13 mouse cellular contexts compared by ENCODE assay signal in the genomic region with DNA sequence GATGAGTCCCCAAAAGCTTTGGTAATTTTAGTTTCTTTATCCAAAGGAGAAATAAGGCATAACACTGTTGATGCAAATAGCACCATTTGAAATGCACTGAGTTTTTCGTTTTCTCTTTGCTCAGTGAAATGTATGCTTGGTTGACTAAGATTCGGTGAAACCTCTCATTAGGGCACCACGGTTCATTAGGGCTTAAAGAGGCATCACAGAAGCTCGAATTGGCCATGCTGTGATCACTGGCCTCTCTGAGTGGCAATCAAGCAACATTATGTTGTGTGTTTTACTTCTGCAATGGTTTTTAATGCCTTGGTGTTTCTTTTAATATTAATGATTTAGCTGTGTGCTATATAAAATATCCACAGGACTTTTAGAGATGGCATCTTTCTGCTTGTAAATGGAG.
"Had no signal": no experiment of that assay in that cellular context is flagged by ENCODE, and none has a peak within 500 bp of the region (broad histone marks: within the 10 kb centered on the region; RNA-seq: fewer than 3 reads in every experiment).

No protein-coding gene starts in this region.

- H3K4me2 ChIP-seq: liver, embryonic 13.5 days; midbrain, embryonic 11.5 days; stomach, embryonic 15.5 days had no signal

- DNase-seq: kidney, postnatal 25 days; layer of hippocampus, postnatal 36 days; liver, embryonic 13.5 days; lung, adult 2 months; lung, postnatal 14 days; lung, postnatal 4 days; midbrain, embryonic 14.5 days; right cerebral cortex, postnatal 25 days; spleen, adult 18-20 months; thymus, postnatal 25 days had no signal

- H3K9me3 ChIP-seq: liver, embryonic 13.5 days; stomach, embryonic 15.5 days had no signal

- H3K9ac ChIP-seq: liver, embryonic 13.5 days; stomach, embryonic 15.5 days had no signal

- H3K27me3 ChIP-seq: liver, embryonic 13.5 days; stomach, embryonic 15.5 days had no signal

- H3K4me1 ChIP-seq: liver, embryonic 13.5 days; stomach, embryonic 15.5 days had no signal

- H3K27ac ChIP-seq: kidney, postnatal 0 days; liver, embryonic 13.5 days; stomach, embryonic 15.5 days had no signal

- H3K4me3 ChIP-seq: liver, embryonic 13.5 days; stomach, embryonic 15.5 days had no signal

- H3K36me3 ChIP-seq: liver, embryonic 13.5 days; stomach, embryonic 15.5 days had no signal
